Mouse (Mus musculus) left cerebral cortex, adult 2 months (tissue): ENCODE data around the gene Trak1. TPM values are rescaled to one million over a fixed set of nuclear protein-coding genes. Genes with fewer than 3 reads are reported as not detected.

Source experiments
- DNase-seq, 2 experiments: peaks; one replicate each; pipeline ENCODE4 v3.0.0; 2021 to 2022; ENCODE audit warnings: low spot score in 2 of 2, mixed read lengths in 1 of 2; ENCODE audit errors: extremely low spot score in 1 of 2
- H3K27ac ChIP-seq: fragments of 200-600 bp; 2 replicates; pipeline ENCODE4 v1.8.1; 2022
- H3K4me3 ChIP-seq: fragments of 200-600 bp; 2 replicates; pipeline ENCODE4 v1.8.1; 2022
- CTCF ChIP-seq: fragments of 200-600 bp; IDR thresholded peaks from 2 replicates; pipeline ENCODE4 v1.8.1; 2022; ENCODE audit warnings: antibody characterized with exemption, mild to moderate bottlenecking, moderate library complexity
- intact Hi-C: fragments of 180-260 bp; cut with DNase I; formaldehyde crosslinking; loops from one replicate; pipeline ENCODE4 v1.15.1; 2025
- total RNA-seq, 2 experiments: library from RNA; stranded (reverse); gene quantifications; 2 replicates each; pipeline ENCODE4 v1.2.3; 2021

Gene Trak1
- total RNA-seq, 2 experiments from 2014 or later: 247 to 298 TPM

GRCm38 (mm10) chr9:121298411-121299091, 1.2 kb downstream of the Trak1 start:
- Histone ChIP-seq H3K27ac (peak overlapping the region; percentile 84; the same call in 1 of the 2 replicates), H3K4me3 (peak overlapping the region; percentile 83)
- no peak for DNase-seq
- TF ChIP-seq CTCF: no peak
- intact Hi-C loops: loop anchor here (2.0 to 5.0 kb wide), 2 partner anchors 16 to 54 kb away; no protein-coding TSS in a partner anchor

- Histone ChIP-seq H3K4me3 (peak overlapping the region; percentile 83), H3K27ac (no peak overlapping the region)
- TF ChIP-seq CTCF: no peak
- intact Hi-C loops: loop anchor here (2.0 to 5.0 kb wide), 2 partner anchors 16 to 53 kb away; no protein-coding TSS in a partner anchor
- no peak for DNase-seq
These were observed 2.0 kb downstream of the Trak1 start for GRCm38 (mm10) chr9:121299223-121299755.

- intact Hi-C loops: loop anchor here (2.0 to 5.0 kb wide), 2 partner anchors 15 to 52 kb away; no protein-coding TSS in a partner anchor
- Histone ChIP-seq H3K4me3 (peak overlapping the region; percentile 7; the same call in 1 of the 2 replicates), H3K27ac (no peak overlapping the region)
- TF ChIP-seq CTCF: no peak
- DNase-seq: no peak
These were observed 2.8 kb downstream of the Trak1 start for GRCm38 (mm10) chr9:121299976-121300570.

GRCm38 (mm10) chr9:121301041-121301920, 4.0 kb downstream of the Trak1 start:
- no peak overlapping the region for H3K27ac ChIP-seq

GRCm38 (mm10) chr9:121302543-121302942, 5.2 kb downstream of the Trak1 start:
- DNase-seq: no peak
- no peak overlapping the region for H3K27ac ChIP-seq
- intact Hi-C loops: no loop called here
- H3K4me3 ChIP-seq: no peak overlapping the region
- peak; percentile 50 for TF ChIP-seq CTCF

More at GRCm38 (mm10) chr9:121301041-121301920, 4.0 kb downstream of the Trak1 start:
- intact Hi-C loops: no loop called here
- H3K4me3 ChIP-seq: no peak overlapping the region
- TF ChIP-seq CTCF: no peak
- DNase-seq: no peak

GRCm38 (mm10) chr9:121303086-121303485, 5.8 kb downstream of the Trak1 start:
- no peak for DNase-seq
- no peak overlapping the region for H3K4me3 ChIP-seq
- no peak overlapping the region for H3K27ac ChIP-seq
- intact Hi-C loops: no loop called here
- no peak for TF ChIP-seq CTCF

- no peak for TF ChIP-seq CTCF
- intact Hi-C loops: no loop called here
- no peak for DNase-seq
- Histone ChIP-seq H3K27ac (no peak overlapping the region), H3K4me3 (no peak overlapping the region)
These were observed 6.4 kb downstream of the Trak1 start for GRCm38 (mm10) chr9:121303748-121304147.

- TF ChIP-seq CTCF: no peak
- Histone ChIP-seq H3K4me3 (no peak overlapping the region), H3K27ac (no peak overlapping the region)
- intact Hi-C loops: no loop called here
- no peak for DNase-seq
These were observed 7.2 kb downstream of the Trak1 start for GRCm38 (mm10) chr9:121304520-121304919.

GRCm38 (mm10) chr9:121305456-121305855, 8.2 kb downstream of the Trak1 start:
- DNase-seq: no peak
- intact Hi-C loops: no loop called here
- TF ChIP-seq CTCF: no peak
- Histone ChIP-seq H3K4me3 (no peak overlapping the region), H3K27ac (no peak overlapping the region)

GRCm38 (mm10) chr9:121309287-121309686, 12.0 kb downstream of the Trak1 start:
- intact Hi-C loops: no loop called here
- TF ChIP-seq CTCF: no peak
- H3K4me3 ChIP-seq: no peak overlapping the region
- H3K27ac ChIP-seq: no peak overlapping the region
- DNase-seq: no peak

GRCm38 (mm10) chr9:121310501-121310900, 13.2 kb downstream of the Trak1 start:
- DNase-seq: no peak
- Histone ChIP-seq H3K27ac (no peak overlapping the region), H3K4me3 (no peak overlapping the region)
- intact Hi-C loops: no loop called here
- no peak for TF ChIP-seq CTCF

GRCm38 (mm10) chr9:121311846-121312236, 14.5 kb downstream of the Trak1 start:
- intact Hi-C loops: no loop called here
- no peak for DNase-seq
- TF ChIP-seq CTCF: no peak
- no peak overlapping the region; the same call in 1 of the 2 replicates for H3K27ac ChIP-seq
- H3K4me3 ChIP-seq: no peak overlapping the region
